Comparison of ENCODE assay signal across 35 mouse cellular contexts in genomic region chr2:92327601-92328000, GRCm38 (mm10). TPM values are rescaled to one million over a fixed set of nuclear protein-coding genes. Genes with fewer than 3 reads are reported as not detected.
"Had no signal": no experiment of that assay in that cellular context is flagged by ENCODE, and none has a peak within 500 bp of the region (broad histone marks: within the 10 kb centered on the region; RNA-seq: fewer than 3 reads in every experiment).

No protein-coding gene starts in this region.

- H3K4me2 ChIP-seq: limb, embryonic 12.5 days; limb, embryonic 13.5 days; limb, embryonic 15.5 days; liver, embryonic 11.5 days; liver, embryonic 12.5 days; liver, embryonic 13.5 days; liver, embryonic 15.5 days; lung, embryonic 14.5 days; lung, embryonic 15.5 days; midbrain, embryonic 11.5 days; midbrain, embryonic 12.5 days; midbrain, embryonic 13.5 days; midbrain, embryonic 15.5 days; neural tube, embryonic 12.5 days had no signal

- H3K4me1 ChIP-seq: limb, embryonic 10.5 days; limb, embryonic 12.5 days; limb, embryonic 13.5 days; limb, embryonic 15.5 days; liver, embryonic 12.5 days; liver, embryonic 13.5 days; liver, embryonic 15.5 days; lung, embryonic 15.5 days; midbrain, embryonic 10.5 days; midbrain, embryonic 12.5 days; midbrain, embryonic 15.5 days; neural tube, embryonic 12.5 days had no signal

- DNase-seq: left cerebral cortex, postnatal 4 days; liver; liver, embryonic 13.5 days; liver, postnatal 0 days; lung, adult 18-20 months; lung, adult 2 months; lung, embryonic 14.5 days; lung, postnatal 10 days; lung, postnatal 14 days; lung, postnatal 36 days; lung, postnatal 4 days; midbrain, embryonic 14.5 days had no signal

- H3K9me3 ChIP-seq: limb, embryonic 10.5 days; limb, embryonic 12.5 days; limb, embryonic 13.5 days; limb, embryonic 15.5 days; liver, embryonic 12.5 days; liver, embryonic 13.5 days; liver, embryonic 15.5 days; lung, embryonic 15.5 days; megakaryocyte, embryonic 14.5 days; midbrain, embryonic 10.5 days; midbrain, embryonic 12.5 days; midbrain, embryonic 13.5 days; midbrain, embryonic 15.5 days; neural tube, embryonic 12.5 days had no signal

- ATAC-seq: liver, embryonic 12.5 days; liver, postnatal 0 days; lung, postnatal 0 days; midbrain, embryonic 13.5 days; midbrain, embryonic 15.5 days; midbrain, embryonic 16.5 days had no signal

- H3K4me3 ChIP-seq: limb, embryonic 10.5 days; limb, embryonic 12.5 days; limb, embryonic 13.5 days; limb, embryonic 15.5 days; liver, embryonic 12.5 days; liver, embryonic 13.5 days; liver, embryonic 15.5 days; lung, embryonic 15.5 days; megakaryocyte, embryonic 14.5 days; midbrain, embryonic 10.5 days; midbrain, embryonic 12.5 days; midbrain, embryonic 13.5 days; midbrain, embryonic 15.5 days; myocyte; neural tube, embryonic 12.5 days had no signal

- H3K27ac ChIP-seq: limb, embryonic 10.5 days; limb, embryonic 12.5 days; limb, embryonic 13.5 days; limb, embryonic 15.5 days; liver, embryonic 12.5 days; liver, embryonic 13.5 days; liver, embryonic 14.5 days; liver, embryonic 15.5 days; lung, embryonic 15.5 days; macrophage; midbrain, embryonic 10.5 days; midbrain, embryonic 12.5 days; midbrain, embryonic 13.5 days; midbrain, embryonic 15.5 days; neural tube, embryonic 12.5 days had no signal

- H3K27me3 ChIP-seq: limb, embryonic 12.5 days; limb, embryonic 13.5 days; limb, embryonic 15.5 days; liver, embryonic 12.5 days; liver, embryonic 13.5 days; liver, embryonic 15.5 days; lung, embryonic 15.5 days; megakaryocyte, embryonic 14.5 days; midbrain, embryonic 12.5 days; midbrain, embryonic 13.5 days; midbrain, embryonic 15.5 days; neural tube, embryonic 12.5 days had no signal

- H3K36me3 ChIP-seq: liver, embryonic 13.5 days had no signal

- H3K9ac ChIP-seq: limb, embryonic 12.5 days; limb, embryonic 13.5 days; limb, embryonic 15.5 days; liver, embryonic 12.5 days; liver, embryonic 13.5 days; liver, embryonic 14.5 days; liver, embryonic 15.5 days; liver, postnatal 0 days; lung, embryonic 14.5 days; lung, embryonic 15.5 days; midbrain, embryonic 12.5 days; midbrain, embryonic 13.5 days; midbrain, embryonic 15.5 days; neural tube, embryonic 12.5 days had no signal

RNA-seq across cellular contexts. Expression of gene Large2, which starts 47.1 kb away (rescaled TPM):
- total RNA-seq: megakaryocyte, adult 5-6 weeks; megakaryocyte-erythroid progenitor cell, adult 5-6 weeks; monocyte, adult 5-6 weeks had no signal
- polyA plus RNA-seq: macrophage had no signal
